Mouse (Mus musculus) CH12.LX (cell line): ENCODE measurements at regions not wholly inside any gene's neighbourhood (a gene's known extent, or its start where the extent isn't known, plus 50 kb on each side); places are given as distances from the start of the nearest gene placed in this dataset.

ENCODE experiments used
- NRF1 ChIP-seq: IDR thresholded peaks from 2 replicates; pipeline ENCODE4 v1.6.1; 2014; ENCODE audit warnings: low read depth, mild to moderate bottlenecking, inconsistent platforms, low read length, improper control_type of control experiment, moderate library complexity
- POLR2A ChIP-seq: IDR thresholded peaks from 2 replicates; pipeline ENCODE4 v1.6.1; 2011; ENCODE audit warnings: low read depth, mild to moderate bottlenecking, improper control_type of control experiment, low read length

DNA sequence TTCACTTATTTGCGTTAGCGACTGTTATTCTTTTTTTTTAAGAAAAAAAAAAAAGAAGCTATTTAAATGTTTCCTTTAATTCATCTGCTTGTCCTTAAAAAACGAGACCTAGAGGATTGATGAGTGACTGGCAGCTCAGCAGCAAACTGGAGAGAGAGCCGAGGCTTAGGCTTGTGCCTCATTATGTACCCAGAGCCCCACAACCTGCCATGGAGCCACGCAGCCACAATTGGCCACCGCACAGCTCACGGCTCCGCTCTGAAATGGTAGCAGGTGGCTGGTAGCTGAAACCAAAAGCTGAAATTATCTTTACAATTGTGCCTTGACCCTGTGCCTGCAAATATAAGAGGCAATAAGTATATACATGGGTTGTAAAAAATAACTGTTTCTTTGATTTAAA is 273.0 kb upstream of the Snx7 start:
- no peak for TF ChIP-seq POLR2A
- no peak for TF ChIP-seq NRF1
